Mouse (Mus musculus) adrenal gland (tissue): Measurements from ENCODE around the gene Lpp.

Experiments
- intact Hi-C: fragments of 180-260 bp; cut with DNase I; formaldehyde crosslinking; loops from one replicate; pipeline ENCODE4 v1.15.1; 2025

Lpp gene

DNA sequence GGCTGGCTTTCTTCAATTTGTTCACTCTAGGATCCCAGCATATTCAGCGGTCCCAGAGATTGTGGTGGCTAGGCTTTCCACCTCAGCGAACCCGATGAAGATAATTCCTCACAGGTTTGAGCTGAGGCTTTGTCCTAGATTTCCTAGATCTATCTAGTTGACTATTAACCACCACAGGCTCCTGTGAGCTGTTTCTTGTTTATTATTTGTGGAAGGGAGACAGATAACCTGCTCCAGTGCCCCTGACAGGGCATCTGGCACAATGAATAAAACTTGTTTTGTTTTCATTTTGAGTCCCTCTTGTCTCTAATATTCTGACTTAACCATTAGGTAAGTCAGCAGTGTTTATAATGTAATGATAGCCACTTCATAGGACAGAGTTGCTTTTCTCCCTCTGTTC lies 5.6 kb downstream of the Lpp start:
- intact Hi-C loops, result no loop called here

DNA sequence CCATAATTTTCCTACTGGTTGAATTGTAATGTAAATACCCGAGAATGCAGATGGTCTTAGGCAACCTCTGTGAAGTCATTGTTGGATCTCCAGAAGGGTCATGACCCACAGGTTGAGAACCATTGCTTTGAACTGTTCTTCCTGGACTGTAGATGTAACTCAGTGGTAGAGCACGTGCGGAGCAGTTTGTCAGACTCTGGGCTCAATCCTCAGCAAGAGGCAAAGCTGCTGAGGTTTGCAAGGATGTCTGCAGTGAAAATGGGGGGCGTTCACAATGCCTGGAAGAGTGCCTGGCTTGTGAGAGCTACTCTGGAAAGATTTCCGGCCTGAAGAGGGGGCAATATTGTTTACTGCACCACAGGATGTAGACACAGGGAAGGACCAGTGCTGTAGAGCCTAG lies 6.2 kb downstream of the Lpp start:
- intact Hi-C loops, result no loop called here

DNA sequence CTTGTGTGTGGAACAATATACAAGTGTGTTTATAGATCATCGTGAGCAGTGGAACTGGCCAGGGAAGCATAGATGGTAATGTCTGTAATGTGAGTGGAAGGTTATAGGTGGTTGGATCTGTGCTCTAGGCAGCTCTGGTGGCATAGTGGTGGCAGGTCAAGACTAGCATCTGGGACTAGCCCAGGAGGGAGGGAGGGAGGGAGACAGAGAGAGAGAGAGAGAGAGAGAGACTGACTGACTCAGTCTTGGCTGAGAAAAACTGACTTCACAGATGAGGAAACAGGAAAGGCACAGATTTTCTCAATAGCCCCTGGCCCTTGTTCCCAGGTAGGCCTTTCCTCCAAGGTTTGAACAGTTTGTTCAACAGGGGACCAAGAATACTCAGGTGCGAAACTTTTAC lies 7.5 kb downstream of the Lpp start:
- intact Hi-C loops, result no loop called here

DNA sequence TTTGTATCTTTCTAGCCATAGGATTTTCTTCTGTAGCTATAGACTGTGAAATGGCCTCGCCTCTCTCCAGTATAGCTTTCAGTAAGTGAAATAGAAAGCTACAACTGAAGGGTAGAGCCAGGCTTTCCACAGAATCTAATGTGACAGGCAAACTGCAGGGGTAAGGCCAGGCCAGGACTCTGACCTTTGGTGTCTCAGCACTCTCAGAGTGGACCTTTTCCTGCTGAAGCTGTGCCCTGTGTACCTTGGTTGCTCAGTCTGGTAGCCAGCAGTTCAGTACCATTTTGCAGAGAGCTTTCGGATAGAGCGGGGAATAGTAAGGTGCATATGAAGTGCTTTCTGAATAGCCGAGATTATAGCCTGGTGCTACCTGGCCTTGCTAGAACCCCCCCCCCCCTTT lies 9.5 kb downstream of the Lpp start:
- intact Hi-C loops, result no loop called here

DNA sequence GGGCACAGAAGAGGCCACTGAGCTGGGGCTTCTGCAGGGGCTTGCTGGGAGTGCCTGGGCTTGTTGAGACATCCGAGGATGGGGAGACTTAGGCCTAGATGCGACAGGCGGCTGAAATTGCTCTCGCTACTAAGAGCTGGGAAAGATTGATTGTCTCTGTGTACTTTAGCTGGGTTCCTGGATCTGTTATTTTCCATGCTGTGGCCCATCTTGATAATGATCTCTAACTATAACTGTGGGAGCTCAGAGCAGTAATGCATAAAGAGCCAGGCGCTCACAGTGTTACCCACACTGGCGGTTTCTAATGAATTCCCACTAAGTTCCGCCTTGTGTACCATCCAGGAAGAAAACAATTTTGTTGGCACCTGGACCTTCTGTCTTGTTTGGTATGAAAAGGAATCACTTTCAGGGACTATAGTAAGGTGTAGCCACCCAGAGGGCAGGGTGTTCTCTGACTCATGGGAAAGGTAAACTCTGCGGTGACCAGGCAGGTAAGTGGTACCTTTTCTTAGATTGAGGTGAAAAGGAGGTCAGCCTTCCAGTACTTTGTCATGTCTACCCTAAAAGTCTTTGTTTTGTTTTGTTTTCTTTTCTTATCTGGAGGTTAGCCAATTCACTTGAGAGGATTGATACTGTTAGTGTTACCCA lies 10.6 kb downstream of the Lpp start:
- intact Hi-C loops, result no loop called here

DNA sequence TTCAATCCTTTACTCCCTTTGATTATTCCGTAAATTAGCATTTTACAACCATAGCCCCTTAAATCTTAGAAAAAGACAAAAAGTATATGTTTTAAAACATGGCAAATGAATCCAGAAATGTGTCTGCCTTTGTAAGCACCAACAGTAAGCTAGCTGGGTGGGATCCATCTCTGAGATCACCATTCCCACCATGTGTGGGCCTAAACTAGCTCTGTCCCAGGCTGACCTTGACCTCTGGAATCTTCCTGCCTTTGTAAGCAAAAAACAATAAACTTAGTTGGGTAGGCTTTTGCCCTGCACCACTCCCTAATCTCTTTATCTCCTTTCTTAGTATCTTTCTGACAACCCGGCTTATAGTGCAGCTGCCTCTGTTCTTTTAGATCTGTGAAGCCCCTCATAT lies 13.2 kb downstream of the Lpp start:
- intact Hi-C loops, result no loop called here

DNA sequence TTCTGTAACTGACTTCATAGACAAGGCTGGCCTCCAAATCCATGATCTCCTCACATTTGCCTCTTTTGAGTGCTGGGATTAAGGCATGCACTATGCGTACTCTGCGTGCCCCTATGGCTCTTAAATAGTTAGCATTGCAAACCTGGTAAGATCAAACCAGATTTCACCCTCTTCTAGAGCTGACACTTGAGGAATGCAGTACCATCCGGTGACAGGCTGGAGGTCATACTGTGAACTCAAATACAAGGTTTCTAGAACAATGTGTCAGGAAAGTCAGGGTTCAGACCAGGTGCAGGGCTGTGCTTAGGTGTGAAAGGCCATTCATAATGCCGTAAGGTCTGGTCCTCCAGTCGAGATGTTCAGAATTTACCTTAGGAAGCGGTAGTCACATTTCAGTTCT lies 18.0 kb downstream of the Lpp start:
- intact Hi-C loops, result no loop called here

DNA sequence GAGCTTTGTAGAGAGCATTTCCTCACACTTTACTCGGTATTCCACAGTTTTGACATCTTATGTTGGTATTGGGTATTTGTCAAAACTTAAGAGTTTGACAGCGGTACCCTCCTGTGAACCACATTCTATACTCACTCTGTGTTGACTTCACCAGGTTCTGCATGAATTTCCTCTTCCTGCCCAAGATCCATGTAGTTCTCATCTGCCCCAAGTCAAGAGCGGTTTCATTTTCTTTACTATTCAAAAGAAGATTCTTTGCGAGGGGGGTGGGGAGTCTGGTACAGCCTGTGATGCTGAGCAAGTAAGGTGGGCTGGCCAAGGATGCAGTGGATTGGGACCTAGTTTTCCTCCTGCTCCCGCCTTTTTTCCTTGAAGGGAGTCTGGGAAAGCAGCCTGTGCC lies 18.9 kb downstream of the Lpp start:
- intact Hi-C loops, result no loop called here

DNA sequence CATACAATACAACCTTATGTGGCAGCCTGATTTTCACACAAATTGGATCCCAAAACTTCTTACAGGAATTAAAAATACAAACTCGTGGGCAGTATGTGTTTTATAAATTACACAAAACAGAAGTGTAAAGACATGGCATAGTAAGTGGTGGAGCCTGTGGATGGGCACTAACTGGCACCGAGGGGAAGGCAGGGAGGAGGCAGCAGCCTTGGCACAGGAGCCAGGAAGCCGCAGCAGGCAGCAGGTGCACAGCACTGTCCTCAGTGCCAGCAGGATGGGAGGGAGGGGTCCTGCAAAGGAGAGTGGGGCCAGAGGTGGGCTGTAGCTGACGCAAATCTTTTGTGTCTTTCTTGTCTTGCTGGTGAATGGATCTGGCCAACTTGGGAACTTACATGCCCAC lies 19.8 kb downstream of the Lpp start:
- intact Hi-C loops, result no loop called here

DNA sequence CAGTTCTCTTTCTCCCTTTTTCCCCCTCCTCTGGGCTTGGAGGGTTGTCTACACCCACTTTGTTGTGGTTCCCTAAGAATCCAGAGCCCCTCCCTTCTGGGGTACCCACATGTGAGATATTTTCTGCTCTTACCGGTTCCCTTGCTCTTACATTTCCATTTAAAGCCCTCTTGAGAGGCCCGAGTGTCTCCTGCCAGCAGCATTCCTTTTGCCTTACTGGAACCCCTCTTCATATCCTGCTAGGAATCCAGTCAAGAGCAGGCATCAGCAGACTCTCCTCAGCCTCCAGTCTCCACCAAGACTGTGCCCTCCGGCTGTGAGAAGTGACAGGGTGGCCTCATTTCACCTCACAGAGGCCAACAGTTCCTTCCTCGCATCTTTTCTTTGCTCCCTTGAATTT lies 24.7 kb downstream of the Lpp start:
- intact Hi-C loops, result no loop called here

DNA sequence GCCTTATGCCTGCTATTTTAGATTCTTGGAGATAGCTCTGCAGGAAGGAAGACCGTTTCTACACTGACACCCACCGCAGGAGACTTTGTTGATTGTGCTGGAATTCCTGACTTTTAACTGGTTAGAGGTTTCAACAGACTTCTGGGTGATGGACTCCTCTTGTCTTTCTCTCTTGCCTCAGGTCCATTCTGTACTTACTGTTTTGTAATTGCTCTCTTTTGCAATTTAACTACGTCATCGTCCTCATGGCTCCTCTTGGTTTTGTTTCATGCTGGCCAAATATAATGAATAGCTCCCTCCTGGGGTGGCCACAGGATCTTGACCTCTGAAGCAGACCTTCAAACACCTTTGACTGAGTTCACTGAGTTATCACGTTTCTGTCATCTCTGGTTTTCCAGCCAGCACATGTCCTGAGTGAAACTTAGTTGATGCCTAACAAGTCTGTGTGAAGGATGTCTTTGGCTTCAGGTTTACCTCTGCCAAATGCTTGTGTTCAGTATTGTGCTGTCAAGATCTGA lies 27.4 kb downstream of the Lpp start:
- intact Hi-C loops, result no loop called here

DNA sequence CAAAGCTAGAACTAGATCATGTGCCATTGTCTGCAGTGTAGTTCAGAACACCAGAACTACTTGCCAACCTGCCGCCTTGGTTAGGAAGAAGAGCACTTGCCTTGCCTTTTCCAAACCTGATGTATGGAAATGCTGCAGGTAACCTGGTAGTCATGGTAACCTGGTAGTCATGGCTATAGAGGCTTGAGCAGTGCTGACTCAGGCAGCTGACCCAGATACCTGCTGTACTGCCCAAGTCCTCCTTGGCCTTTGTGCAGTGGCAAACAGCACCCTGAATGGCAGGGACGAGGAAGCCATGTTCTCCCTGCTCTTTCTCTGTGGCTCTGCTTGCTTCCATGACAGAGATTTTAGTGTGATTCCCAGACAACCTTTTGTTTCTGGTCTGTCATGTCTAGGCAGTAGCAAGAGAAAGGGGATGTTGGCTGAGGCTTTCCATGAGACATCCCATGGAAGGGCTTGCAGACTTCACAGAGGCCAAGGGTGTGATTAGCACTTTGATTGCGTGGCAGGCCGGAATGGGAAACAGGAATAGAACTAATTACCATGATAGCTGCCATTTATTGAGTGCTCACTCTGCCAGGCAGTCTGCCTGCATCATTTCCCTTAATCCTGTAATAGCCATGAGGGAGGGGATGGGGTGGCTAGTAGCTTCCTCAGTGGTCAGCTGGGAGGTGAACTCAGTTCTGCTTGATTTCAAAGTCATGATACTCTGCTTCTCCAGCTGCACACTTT lies 28.5 kb downstream of the Lpp start:
- intact Hi-C loops, result no loop called here

DNA sequence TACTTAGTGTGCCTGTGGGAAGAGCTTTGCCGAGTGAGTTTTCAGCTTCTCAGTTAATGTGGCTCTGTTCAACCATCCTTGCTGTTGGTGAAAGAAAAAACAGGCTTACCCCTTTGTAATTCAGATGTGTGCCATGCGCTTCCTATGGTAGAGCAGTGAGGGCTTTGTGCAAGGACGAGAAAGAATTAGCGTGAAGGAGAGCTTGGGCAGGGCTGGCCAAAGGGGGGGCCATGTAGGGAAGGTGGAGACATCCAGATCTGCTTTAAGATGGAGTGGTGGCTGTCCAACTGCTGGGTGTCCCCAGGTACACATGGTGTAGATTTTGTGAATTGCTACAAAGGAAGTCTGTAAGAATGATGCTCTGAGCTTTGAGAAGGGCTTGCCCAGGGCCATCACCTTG lies 29.9 kb downstream of the Lpp start:
- intact Hi-C loops, result no loop called here

DNA sequence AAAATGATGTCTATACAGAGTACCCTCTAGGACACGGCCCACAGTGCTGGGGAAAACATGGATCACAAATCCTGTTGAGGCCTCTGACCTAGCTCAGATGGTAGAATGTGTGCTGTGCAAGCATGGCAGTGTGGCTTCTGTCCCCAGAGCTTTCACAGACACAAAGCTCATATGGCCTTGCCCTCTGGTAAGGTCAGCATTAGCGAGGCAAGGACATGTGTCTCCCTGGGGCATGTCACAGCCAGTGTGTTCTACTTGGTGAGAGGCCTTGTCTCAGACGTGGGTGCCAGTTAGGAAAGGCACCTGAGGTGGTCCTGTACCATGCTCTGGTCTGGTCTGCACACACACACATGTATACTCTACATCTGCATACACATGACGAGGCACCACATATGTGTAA lies 30.4 kb downstream of the Lpp start:
- intact Hi-C loops, result no loop called here

DNA sequence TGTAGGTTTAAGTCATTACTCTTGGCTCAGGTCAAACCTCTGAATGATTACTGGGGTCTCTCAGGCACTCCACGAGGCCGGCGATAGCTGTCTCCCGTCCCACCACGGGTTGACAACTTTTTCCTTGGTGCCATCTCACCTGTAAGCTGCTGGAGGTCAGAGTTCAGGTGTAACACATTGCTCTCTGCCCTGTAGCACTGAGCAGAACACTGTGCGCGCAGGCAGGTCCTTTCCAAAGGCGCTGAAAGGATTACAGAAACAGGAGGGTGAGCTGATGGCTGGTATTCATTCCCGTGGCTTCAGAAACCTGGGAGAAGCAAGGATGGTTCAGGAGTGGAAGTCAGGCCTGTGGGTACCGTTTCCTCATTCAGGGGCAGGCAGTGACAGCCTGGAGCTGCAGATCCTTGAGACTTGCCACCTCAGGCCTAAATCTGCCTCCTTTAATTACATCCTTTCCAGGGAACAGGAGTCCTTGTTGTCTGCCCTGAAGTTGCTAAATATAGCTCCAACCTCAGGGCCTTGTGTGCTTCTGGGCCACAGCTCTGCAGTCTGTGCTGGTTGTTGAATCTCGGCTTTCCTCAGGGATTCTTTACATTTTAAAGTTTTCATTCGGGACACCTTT lies 31.2 kb downstream of the Lpp start:
- intact Hi-C loops, result no loop called here

DNA sequence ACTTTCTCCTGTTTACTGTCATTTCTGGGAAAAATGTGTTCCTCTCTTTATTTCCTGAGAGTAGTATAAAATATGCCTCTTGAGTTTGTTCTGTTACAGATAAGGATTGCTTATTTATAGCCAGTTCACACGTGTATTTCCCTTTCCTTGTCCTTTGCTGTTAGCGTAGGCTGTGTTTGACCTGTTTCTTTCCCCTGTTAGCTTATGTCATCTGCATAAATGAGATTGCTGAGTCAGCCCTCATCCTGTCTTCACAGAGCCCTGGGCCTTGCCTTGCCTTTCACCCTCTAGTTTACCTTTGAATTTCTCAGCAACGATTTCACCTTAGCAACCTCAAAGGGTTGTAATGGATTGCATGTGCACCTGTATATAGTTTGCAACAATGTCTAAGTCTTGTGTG lies 32.5 kb downstream of the Lpp start:
- intact Hi-C loops, result no loop called here

DNA sequence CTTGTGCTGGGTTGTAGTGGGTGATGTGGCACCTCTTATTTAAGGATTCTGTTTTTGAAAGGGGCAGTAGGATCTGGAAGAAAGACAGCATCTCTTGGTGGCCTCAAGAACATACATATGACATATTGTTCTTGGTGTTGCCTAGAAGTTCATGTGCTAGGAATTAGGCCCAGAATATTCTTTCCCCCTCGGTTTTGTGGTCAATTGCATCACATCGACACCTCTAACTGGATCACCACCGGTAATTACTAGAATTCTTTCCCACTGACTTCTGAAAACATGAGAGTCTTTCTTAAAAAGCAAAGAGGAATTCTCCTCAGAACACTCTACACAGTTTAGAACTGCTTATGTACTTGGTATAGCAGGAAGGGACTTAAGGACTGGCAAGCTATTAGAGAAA lies 34.3 kb downstream of the Lpp start:
- intact Hi-C loops, result no loop called here

DNA sequence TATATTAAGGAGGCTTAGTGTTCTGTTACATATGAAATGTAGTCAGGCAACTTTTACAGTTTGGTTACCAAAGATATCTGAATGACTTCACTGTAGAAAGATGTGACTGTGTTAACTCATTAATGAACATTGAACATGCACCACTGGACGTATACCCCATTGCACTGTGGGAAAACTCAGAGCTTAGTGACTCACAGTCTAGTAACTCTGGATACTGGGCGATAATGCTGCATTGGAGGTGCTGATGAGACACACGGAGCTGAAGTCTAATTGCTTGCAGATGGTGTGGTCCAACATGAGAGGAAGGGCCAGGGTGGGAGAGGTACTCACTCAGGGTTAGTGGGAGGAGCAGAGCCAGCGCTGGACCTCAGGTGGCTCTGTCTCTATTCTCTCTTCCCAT lies 34.7 kb downstream of the Lpp start:
- intact Hi-C loops, result no loop called here

DNA sequence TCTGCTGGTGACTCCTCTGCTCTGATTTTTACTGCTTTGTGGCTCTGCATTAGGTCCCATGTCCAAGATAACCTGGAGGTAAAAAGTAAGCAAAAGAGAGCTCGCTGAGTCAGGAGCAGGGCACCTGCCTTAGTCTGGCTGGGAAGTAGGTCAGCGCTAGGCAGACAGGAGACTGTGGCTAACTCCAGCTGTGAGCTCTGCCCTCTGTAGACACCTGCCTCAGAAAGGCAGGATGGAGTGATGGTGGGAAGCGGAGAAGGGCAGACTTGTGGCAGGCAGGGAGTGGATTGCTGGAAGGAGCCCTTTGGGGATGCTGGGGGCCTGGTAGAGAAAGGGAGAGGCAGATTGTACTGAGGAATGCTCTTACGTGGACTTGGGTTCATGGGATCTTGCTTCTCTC lies 35.4 kb downstream of the Lpp start:
- intact Hi-C loops, result no loop called here

DNA sequence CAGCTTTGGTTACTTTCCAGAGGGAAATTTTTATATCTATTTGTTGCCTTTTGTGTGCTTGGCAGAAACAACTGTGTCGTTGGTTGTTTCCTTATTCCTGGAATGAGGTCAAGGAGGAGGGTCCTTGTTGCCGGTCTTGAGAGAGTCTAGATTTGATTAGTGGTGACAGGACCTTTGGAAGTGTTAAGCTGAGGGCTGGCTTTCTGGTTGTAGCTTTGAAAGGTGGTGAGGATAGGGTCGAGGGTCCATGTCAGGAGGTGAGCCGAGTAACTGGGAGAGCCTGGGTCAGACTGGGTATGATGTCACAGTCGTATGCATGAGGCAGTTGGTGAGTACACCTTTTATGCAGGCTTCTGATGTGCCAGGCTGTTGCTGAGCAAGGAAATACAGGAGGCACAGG lies 36.4 kb downstream of the Lpp start:
- intact Hi-C loops, result no loop called here

DNA sequence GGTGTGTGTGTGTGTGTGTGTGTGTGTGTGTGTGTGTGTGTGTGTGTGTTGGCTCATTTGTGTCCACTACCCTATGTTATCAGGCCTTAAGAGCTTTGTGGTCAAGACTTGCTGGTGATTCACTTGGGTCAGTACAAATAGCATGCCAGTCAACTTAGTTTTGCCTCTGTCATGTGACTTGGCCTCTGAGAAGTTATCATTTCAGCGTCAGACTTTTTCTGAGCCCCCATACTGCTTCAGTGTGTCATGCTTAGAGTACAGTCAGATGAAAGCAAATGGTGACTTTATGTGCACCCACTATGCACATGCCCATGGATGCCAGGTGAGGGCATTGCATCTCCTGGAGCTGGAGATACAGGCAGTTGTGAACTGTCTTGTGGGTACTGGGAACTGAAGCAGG lies 38.5 kb downstream of the Lpp start:
- intact Hi-C loops, result no loop called here

DNA sequence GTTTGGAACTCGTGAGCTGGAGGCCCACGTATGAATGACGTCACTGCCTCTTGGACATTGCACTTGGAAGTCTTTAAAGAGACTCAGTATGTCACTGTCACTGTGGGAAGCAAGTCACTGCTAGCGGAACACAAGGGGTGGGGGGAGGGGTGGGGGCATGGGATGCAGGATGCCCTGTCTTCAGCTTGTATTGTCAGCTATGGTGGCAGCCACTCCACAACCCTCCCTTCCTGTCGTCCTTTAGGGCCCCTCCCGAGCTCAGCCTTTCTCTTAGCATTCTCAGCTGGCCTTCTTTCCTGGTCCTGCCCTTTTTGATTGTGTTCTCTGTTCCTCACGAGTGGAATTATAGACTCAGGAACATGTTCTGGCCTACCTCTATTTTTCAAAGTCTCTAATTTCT lies 40.3 kb downstream of the Lpp start:
- intact Hi-C loops, result no loop called here

DNA sequence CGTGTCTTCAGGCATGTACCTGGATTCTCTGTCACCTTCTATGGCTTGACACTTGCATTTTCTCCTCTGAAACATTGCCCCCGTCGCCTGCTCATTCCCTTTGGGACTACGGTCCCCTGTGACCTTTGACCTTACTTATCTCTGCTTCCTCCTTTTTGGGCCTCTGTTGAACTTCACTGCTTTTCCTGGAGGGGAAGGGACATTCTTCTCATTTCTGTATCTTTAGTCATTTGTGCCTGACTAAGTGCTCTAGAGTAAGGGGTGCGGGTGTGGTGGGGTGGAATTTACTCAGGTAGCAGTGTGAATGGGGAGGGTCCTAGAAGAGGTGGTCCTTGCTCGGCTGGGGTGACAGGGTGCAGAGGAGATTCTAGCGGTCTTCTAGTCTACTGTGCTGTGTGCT lies 40.7 kb downstream of the Lpp start:
- intact Hi-C loops, result no loop called here
